Mouse (Mus musculus) hindbrain, embryonic 14.5 days (tissue): ENCODE results near the gene G6pc2. TPM values are rescaled to one million over a fixed set of nuclear protein-coding genes. Genes with fewer than 3 reads are reported as not detected.

ENCODE experiments used
- ATAC-seq: fragments of 200-750 bp; cut with Nextera tagmentation; 2 replicates; pipeline ENCODE4 v1.8.0; 2017; ENCODE audit warnings: moderate number of reproducible peaks, mild to moderate bottlenecking, moderate TSS enrichment, moderate library complexity; ENCODE audit not compliant: low FRiP score
- DNase-seq: peaks from one replicate; pipeline ENCODE4 v3.0.0-alpha.2; 2015; ENCODE audit warnings: low spot score
- H3K27ac ChIP-seq: fragments of 300-500 bp; sonication (generic); 2 replicates; pipeline ENCODE4 v1.5.1; 2014; ENCODE audit warnings: mild to moderate bottlenecking, moderate library complexity
- H3K27me3 ChIP-seq: fragments of 300-500 bp; sonication (generic); 2 replicates; pipeline ENCODE4 v1.6.1; 2014; ENCODE audit warnings: mild to moderate bottlenecking, low read length, mixed read lengths; ENCODE audit not compliant: control insufficient read depth, insufficient read depth
- H3K36me3 ChIP-seq: fragments of 300-500 bp; sonication (generic); replicated peaks from 2 replicates; pipeline ENCODE4 v1.6.1; 2014; ENCODE audit not compliant: control insufficient read depth, insufficient read depth
- H3K4me1 ChIP-seq: fragments of 300-500 bp; sonication (generic); replicated peaks from 2 replicates; pipeline ENCODE4 v1.6.1; 2014; ENCODE audit warnings: antibody characterized with exemption, low read length, mixed read lengths; ENCODE audit not compliant: control insufficient read depth, insufficient read depth
- H3K4me2 ChIP-seq: fragments of 300-500 bp; sonication (generic); replicated peaks from 2 replicates; pipeline ENCODE4 v1.6.1; 2014; ENCODE audit warnings: mild to moderate bottlenecking, moderate library complexity
- H3K4me3 ChIP-seq: fragments of 300-500 bp; sonication (generic); replicated peaks from 2 replicates; pipeline ENCODE4 v1.5.1; 2014; ENCODE audit warnings: mild to moderate bottlenecking, low read length
- H3K9ac ChIP-seq: fragments of 300-500 bp; sonication (generic); 2 replicates; pipeline ENCODE4 v1.6.1; 2014
- H3K9me3 ChIP-seq: fragments of 300-500 bp; sonication (generic); 2 replicates; pipeline ENCODE4 v1.6.1; 2016; ENCODE audit warnings: low read length; ENCODE audit not compliant: control insufficient read depth
- WGBS: fragments of 180-500 bp; shearing (Covaris S2); extraction: QIAGEN DNeasy Blood & Tissue Kit; methylation state at CpG from one replicate; pipeline ENCODE4 v1.1.7; 2014; 5-methylcytosine and 5-hydroxymethylcytosine counted together
- polyA plus RNA-seq: library from polyadenylated mRNA; unstranded; fragments of >200 nt; fragmentation: Nextera tagmentation; extraction: Ambion mirVana; gene quantifications from 2 replicates; pipeline ENCODE4 v1.2.1, GENCODE M21; 2014

The G6pc2 gene
- polyA plus RNA-seq, 1 experiment from 2014 or later, result 0.21 TPM

- H3K4me1 ChIP-seq, result no peaks in the 10 kb centered on the region
- no peak overlapping the region for H3K27ac ChIP-seq
- no peak overlapping the region for H3K9ac ChIP-seq
- ATAC-seq, result no peak
- peak; percentile 32 for DNase-seq
- H3K4me2 ChIP-seq, result no peak overlapping the region
- 5% methylated on average over 1 of the region's 1 CpGs for WGBS
- no peak overlapping the region for H3K4me3 ChIP-seq
- no peaks in the 10 kb centered on the region for H3K27me3 ChIP-seq
- H3K9me3 ChIP-seq, result no peaks in the 10 kb centered on the region
- no peaks in the 10 kb centered on the region for H3K36me3 ChIP-seq
These were observed 65.0 kb downstream of the G6pc2 start for GRCm38 (mm10) chr2:69275875-69276274.

Other genes starting within 250 kb of the G6pc2 start
- gene Nostrin, start 75.3 kb upstream of the G6pc2 start, polyA plus RNA-seq, result 1.5 and 1.7 TPM in 2 replicates
- 27.1 and 35.9 TPM in 2 replicates for gene Spc25, start 4.9 kb upstream of the G6pc2 start, polyA plus RNA-seq
- 0.12 and 0.13 TPM in 2 replicates for gene Abcb11, start 131.5 kb downstream of the G6pc2 start, polyA plus RNA-seq
- gene Dhrs9, start 169.4 kb downstream of the G6pc2 start, polyA plus RNA-seq, result not detected in 2 replicates